In genomic region chr7:99854311-99854710, GRCm38 (mm10) we compare ENCODE assay signal across 24 mouse cellular contexts. TPM values are rescaled to one million over a fixed set of nuclear protein-coding genes. Genes with fewer than 3 reads are reported as not detected.
DNase-seq lines count a peak whose midpoint lies in the region; ATAC-seq and TF ChIP-seq lines count a peak whose summit lies in the region.
"Had no signal": no experiment of that assay in that cellular context is flagged by ENCODE, and none has a peak within 500 bp of the region (broad histone marks: within the 10 kb centered on the region; RNA-seq: fewer than 3 reads in every experiment).

No protein-coding gene starts in this region.

- H3K4me1 ChIP-seq in kidney, postnatal 0 days (replicated peaks; ENCODE audit: insufficient read depth, low read length) = peaks cover 8% of the 10 kb centered on the region
- peaks cover 22% of the 10 kb centered on the region for H3K4me1 ChIP-seq in liver, postnatal 0 days (ENCODE audit: insufficient read depth)
- peaks cover 33% of the 10 kb centered on the region for H3K4me1 ChIP-seq in liver, embryonic 12.5 days

- no peak overlapping the region for H3K4me2 ChIP-seq in kidney, postnatal 0 days (ENCODE audit: low read length)
- H3K4me2 ChIP-seq in liver, postnatal 0 days (ENCODE audit: low read depth, low read length) = no peak overlapping the region
- H3K4me2 ChIP-seq in liver, embryonic 12.5 days = no peak overlapping the region
- H3K4me2 ChIP-seq: embryonic facial prominence, embryonic 15.5 days; forebrain, embryonic 15.5 days; heart, embryonic 13.5 days; hindbrain, embryonic 12.5 days had no signal

- H3K27me3 ChIP-seq in kidney, postnatal 0 days (ENCODE audit: insufficient read depth, low read length) = no peaks in the 10 kb centered on the region
- H3K27me3 ChIP-seq in liver, postnatal 0 days (ENCODE audit: insufficient read depth, low read length) = no peaks in the 10 kb centered on the region
- no peaks in the 10 kb centered on the region for H3K27me3 ChIP-seq in liver, embryonic 12.5 days (replicated peaks)
- H3K27me3 ChIP-seq: embryonic facial prominence, embryonic 15.5 days; forebrain, embryonic 15.5 days; heart, embryonic 13.5 days; hindbrain, embryonic 12.5 days had no signal

- no peak overlapping the region for H3K9ac ChIP-seq in kidney, postnatal 0 days (ENCODE audit: low read depth, low read length)
- no peak overlapping the region for H3K9ac ChIP-seq in liver, postnatal 0 days (replicated peaks)
- no peak overlapping the region for H3K9ac ChIP-seq in liver, embryonic 12.5 days
- H3K9ac ChIP-seq: embryonic facial prominence, embryonic 15.5 days; forebrain, embryonic 15.5 days; heart, embryonic 13.5 days; hindbrain, embryonic 12.5 days had no signal

- ATAC-seq in kidney, postnatal 0 days (replicated peaks; ENCODE audit: low FRiP score, low read depth) = no peak
- no peak for ATAC-seq in liver, postnatal 0 days
- ATAC-seq in liver, embryonic 12.5 days = no peak
- ATAC-seq: forebrain, embryonic 15.5 days; hindbrain, embryonic 16.5 days had no signal

- TF ChIP-seq CTCF in kidney, postnatal 0 days (IDR thresholded peaks at IDR 0.05; ENCODE audit: low read depth) = peak; percentile 55; the same call in 1 of the 2 replicates
- TF ChIP-seq CTCF in liver, postnatal 0 days (IDR thresholded peaks at IDR 0.05; ENCODE audit: low read depth) = peak; percentile 30; the same call in 1 of the 2 replicates

- WGBS in kidney, postnatal 0 days = 77% methylated on average over 4 of the region's 4 CpGs
- WGBS in liver, postnatal 0 days (ENCODE audit: insufficient replicate concordance) = 80% methylated on average over 4 of the region's 4 CpGs
- 84% methylated on average over 4 of the region's 4 CpGs for WGBS in liver, embryonic 12.5 days (ENCODE audit: insufficient replicate concordance)

- H3K9me3 ChIP-seq in kidney, postnatal 0 days (replicated peaks; ENCODE audit: low read length) = no peaks in the 10 kb centered on the region
- no peaks in the 10 kb centered on the region for H3K9me3 ChIP-seq in liver, postnatal 0 days (ENCODE audit: low read length)
- H3K9me3 ChIP-seq in liver, embryonic 12.5 days (replicated peaks) = no peaks in the 10 kb centered on the region
- H3K9me3 ChIP-seq: embryonic facial prominence, embryonic 15.5 days; forebrain, embryonic 10.5 days; forebrain, embryonic 15.5 days; heart, embryonic 13.5 days; hindbrain, embryonic 12.5 days had no signal

- no peak for TF ChIP-seq EP300 in liver, postnatal 0 days (IDR thresholded peaks at IDR 0.05; ENCODE audit: low read depth)

- H3K27ac ChIP-seq in kidney, postnatal 0 days = no peak overlapping the region
- no peak overlapping the region for H3K27ac ChIP-seq in liver, postnatal 0 days (ENCODE audit: low read depth)
- no peak overlapping the region for H3K27ac ChIP-seq in liver, embryonic 12.5 days
- H3K27ac ChIP-seq: embryonic facial prominence, embryonic 15.5 days; forebrain, embryonic 10.5 days; forebrain, embryonic 15.5 days; heart, embryonic 13.5 days; hindbrain, embryonic 12.5 days had no signal

- DNase-seq in heart, adult 11 months = peak; percentile 82
- DNase-seq in heart, adult 8-10 months (ENCODE audit: low spot score) = no peak
- no peak for DNase-seq in kidney, postnatal 0 days (ENCODE audit: low spot score)
- no peak for DNase-seq in kidney, postnatal 4 days
- DNase-seq in liver, postnatal 0 days = no peak
- peak; percentile 20 for DNase-seq in 416B (ENCODE audit: low read depth)
- DNase-seq in gastrocnemius, postnatal 4 days (ENCODE audit: low spot score in 2 of 2) = no peak
- DNase-seq: adrenal gland, adult 2 months; adrenal gland, postnatal 36 days; cerebellum, adult 11 months; cerebellum, adult 8-10 months; cerebellum, postnatal 14 days; embryo, embryonic 11 days; gastrocnemius, postnatal 10 days; heart, postnatal 36 days had no signal

- H3K4me3 ChIP-seq in kidney, postnatal 0 days (replicated peaks; ENCODE audit: low read depth, low read length) = no peak overlapping the region
- H3K4me3 ChIP-seq in liver, postnatal 0 days (ENCODE audit: low read depth, low read length) = no peak overlapping the region
- H3K4me3 ChIP-seq in liver, embryonic 12.5 days = no peak overlapping the region
- H3K4me3 ChIP-seq: embryonic facial prominence, embryonic 15.5 days; erythroblast, embryonic 14.5 days; forebrain, embryonic 10.5 days; forebrain, embryonic 15.5 days; heart, embryonic 13.5 days; hindbrain, embryonic 12.5 days had no signal

- H3K36me3 ChIP-seq in kidney, postnatal 0 days (ENCODE audit: insufficient read depth, low read length) = 0 out of 2 replicates have a peak, but pooled peaks cover 10% of the 10 kb centered on the region
- H3K36me3 ChIP-seq in liver, postnatal 0 days (replicated peaks; ENCODE audit: insufficient read depth, low read length) = peaks cover 21% of the 10 kb centered on the region
- peaks cover 53% of the 10 kb centered on the region for H3K36me3 ChIP-seq in liver, embryonic 12.5 days

RNA-seq across cellular contexts. Expression of gene Xrra1, which starts 4.6 kb away (rescaled TPM):
- not detected for total RNA-seq in heart, adult 8-10 months (2022)
- 0.20 TPM in 2 replicates for polyA plus RNA-seq in kidney, postnatal 0 days (2015; fragmentation: Nextera tagmentation; extraction: Ambion mirVana)
- polyA plus RNA-seq in liver, postnatal 0 days (2015; fragmentation: Nextera tagmentation; extraction: Ambion mirVana) = 0.04 and 0.07 TPM in 2 replicates
- polyA plus RNA-seq in liver, embryonic 12.5 days (2016; fragmentation: Nextera tagmentation; extraction: Ambion mirVana) = 0.10 TPM in 1 of 2 replicates, not detected in the other
- total RNA-seq in gastrocnemius, postnatal 4 days (2021) = 1 to 10 TPM; 2.1 to 2.4 TPM
- total RNA-seq: common myeloid progenitor, adult 5-6 weeks; heart, postnatal 36 days had no signal

RNA-seq across cellular contexts. Expression of gene Spcs2, which starts 9.0 kb away (rescaled TPM):
- 10 to 100 TPM; 60.3 to 67.9 (median 63.1) TPM for total RNA-seq in heart, adult 8-10 months (2022)
- polyA plus RNA-seq in kidney, postnatal 0 days (2015; fragmentation: Nextera tagmentation; extraction: Ambion mirVana) = 340 and 344 TPM in 2 replicates
- polyA plus RNA-seq in liver, postnatal 0 days (2015; fragmentation: Nextera tagmentation; extraction: Ambion mirVana) = 156 and 165 TPM in 2 replicates
- 216 and 224 TPM in 2 replicates for polyA plus RNA-seq in liver, embryonic 12.5 days (2016; fragmentation: Nextera tagmentation; extraction: Ambion mirVana)
- 10 to 100 TPM; 80.1 to 80.8 TPM for total RNA-seq in gastrocnemius, postnatal 4 days (2021)

RNA-seq across cellular contexts. Expression of gene Neu3, which starts 26.1 kb away (rescaled TPM):
- 1 to 10 TPM; 3.3 to 5.4 (median 4.8) TPM for total RNA-seq in heart, adult 8-10 months (2022)
- polyA plus RNA-seq in kidney, postnatal 0 days (2015; fragmentation: Nextera tagmentation; extraction: Ambion mirVana) = 2.5 and 2.6 TPM in 2 replicates
- 2.4 and 2.9 TPM in 2 replicates for polyA plus RNA-seq in liver, postnatal 0 days (2015; fragmentation: Nextera tagmentation; extraction: Ambion mirVana)
- polyA plus RNA-seq in liver, embryonic 12.5 days (2016; fragmentation: Nextera tagmentation; extraction: Ambion mirVana) = 6.2 and 6.4 TPM in 2 replicates
- 1 to 10 TPM; 2.4 to 2.8 TPM for total RNA-seq in gastrocnemius, postnatal 4 days (2021)

Comparison
In these comparisons a context has a peak if more than half of its experiments do, and no peak if none do; other contexts are left out.
1. DNase-seq: peak in heart, adult 11 months (single experiment) and 416B (single experiment); none in heart, adult 8-10 months (single experiment), kidney, postnatal 0 days (single experiment), kidney, postnatal 4 days (0 of 2), liver, postnatal 0 days (single experiment) and gastrocnemius, postnatal 4 days (0 of 2).